Mouse (Mus musculus) hindbrain, embryonic 14.5 days (tissue): Measurements from ENCODE around the gene Vmn1r41. TPM values are rescaled to one million over a fixed set of nuclear protein-coding genes. Genes with fewer than 3 reads are reported as not detected.

ENCODE experiments used
- ATAC-seq: fragments of 200-750 bp; cut with Nextera tagmentation; 2 replicates; pipeline ENCODE4 v1.8.0; 2017; ENCODE audit warnings: moderate number of reproducible peaks, mild to moderate bottlenecking, moderate TSS enrichment, moderate library complexity; ENCODE audit not compliant: low FRiP score
- DNase-seq: peaks from one replicate; pipeline ENCODE4 v3.0.0-alpha.2; 2015; ENCODE audit warnings: low spot score
- H3K27ac ChIP-seq: fragments of 300-500 bp; sonication (generic); 2 replicates; pipeline ENCODE4 v1.5.1; 2014; ENCODE audit warnings: mild to moderate bottlenecking, moderate library complexity
- H3K27me3 ChIP-seq: fragments of 300-500 bp; sonication (generic); 2 replicates; pipeline ENCODE4 v1.6.1; 2014; ENCODE audit warnings: mild to moderate bottlenecking, low read length, mixed read lengths; ENCODE audit not compliant: control insufficient read depth, insufficient read depth
- H3K36me3 ChIP-seq: fragments of 300-500 bp; sonication (generic); replicated peaks from 2 replicates; pipeline ENCODE4 v1.6.1; 2014; ENCODE audit not compliant: control insufficient read depth, insufficient read depth
- H3K4me1 ChIP-seq: fragments of 300-500 bp; sonication (generic); replicated peaks from 2 replicates; pipeline ENCODE4 v1.6.1; 2014; ENCODE audit warnings: antibody characterized with exemption, low read length, mixed read lengths; ENCODE audit not compliant: control insufficient read depth, insufficient read depth
- H3K4me2 ChIP-seq: fragments of 300-500 bp; sonication (generic); replicated peaks from 2 replicates; pipeline ENCODE4 v1.6.1; 2014; ENCODE audit warnings: mild to moderate bottlenecking, moderate library complexity
- H3K4me3 ChIP-seq: fragments of 300-500 bp; sonication (generic); replicated peaks from 2 replicates; pipeline ENCODE4 v1.5.1; 2014; ENCODE audit warnings: mild to moderate bottlenecking, low read length
- H3K9ac ChIP-seq: fragments of 300-500 bp; sonication (generic); 2 replicates; pipeline ENCODE4 v1.6.1; 2014
- H3K9me3 ChIP-seq: fragments of 300-500 bp; sonication (generic); 2 replicates; pipeline ENCODE4 v1.6.1; 2016; ENCODE audit warnings: low read length; ENCODE audit not compliant: control insufficient read depth
- WGBS: fragments of 180-500 bp; shearing (Covaris S2); extraction: QIAGEN DNeasy Blood & Tissue Kit; methylation state at CpG from one replicate; pipeline ENCODE4 v1.1.7; 2014; 5-methylcytosine and 5-hydroxymethylcytosine counted together
- polyA plus RNA-seq: library from polyadenylated mRNA; unstranded; fragments of >200 nt; fragmentation: Nextera tagmentation; extraction: Ambion mirVana; gene quantifications from 2 replicates; pipeline ENCODE4 v1.2.1, GENCODE M21; 2014

Gene Vmn1r41
- not detected in 2 replicates for polyA plus RNA-seq

DNA sequence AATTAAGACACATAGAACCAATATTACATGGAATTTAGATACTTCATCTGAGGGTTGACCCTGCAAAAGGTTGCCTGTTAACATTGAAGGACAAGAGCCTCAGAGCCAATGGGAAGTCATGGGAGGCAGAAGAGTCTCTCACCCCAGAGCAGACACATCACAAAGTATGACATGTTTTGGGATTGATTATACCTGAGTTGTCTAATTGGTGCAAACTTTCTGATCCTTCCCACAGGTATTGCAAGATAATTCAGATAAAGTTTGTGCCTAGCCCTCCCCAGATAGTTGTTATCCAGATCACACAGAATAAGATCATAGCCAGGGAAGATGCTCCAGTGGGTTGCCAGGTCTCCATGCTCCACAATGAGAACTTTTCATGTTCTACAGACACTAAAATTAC is at the start of gene Vmn1r41:
Gene Vmn1r41 (plus strand): TSS at position 301 of the 400 bp plus-strand sequence.
- Histone ChIP-seq H3K4me1 (no peaks in the 10 kb centered on the region), H3K36me3 (no peaks in the 10 kb centered on the region), H3K27me3 (no peaks in the 10 kb centered on the region), H3K9ac (no peak within 1 kb of the TSS), H3K4me2 (no peak within 1 kb of the TSS), H3K4me3 (no peak within 1 kb of the TSS), H3K9me3 (no peaks in the 10 kb centered on the region), H3K27ac (no peak within 1 kb of the TSS)
- ATAC-seq (no peak), DNase-seq (no peak)

GRCm38 (mm10) chr6:89706624-89707023 is 33.9 kb upstream of the Vmn1r41 start:
- Histone ChIP-seq H3K27me3 (no peaks in the 10 kb centered on the region), H3K4me2 (no peak overlapping the region), H3K4me3 (no peak overlapping the region), H3K9ac (no peak overlapping the region), H3K27ac (no peak overlapping the region), H3K4me1 (no peaks in the 10 kb centered on the region), H3K36me3 (no peaks in the 10 kb centered on the region), H3K9me3 (no peaks in the 10 kb centered on the region)
- ATAC-seq (no peak), DNase-seq (no peak)
- 87% methylated on average over 2 of the region's 2 CpGs for WGBS

- ATAC-seq (no peak), DNase-seq (no peak)
- no peaks in the 10 kb centered on the region for H3K4me1 ChIP-seq
- 87% methylated on average over 4 of the region's 4 CpGs for WGBS
- H3K36me3 ChIP-seq = no peaks in the 10 kb centered on the region
- no peak within 1 kb of the TSS for H3K9ac ChIP-seq
- H3K9me3 ChIP-seq = no peaks in the 10 kb centered on the region
- no peaks in the 10 kb centered on the region for H3K27me3 ChIP-seq
- no peak within 1 kb of the TSS for H3K27ac ChIP-seq
- H3K4me3 ChIP-seq = no peak within 1 kb of the TSS
- H3K4me2 ChIP-seq = no peak within 1 kb of the TSS
These were observed 33.3 kb upstream of the Vmn1r41 start, which contains the start of gene Vmn1r40 for GRCm38 (mm10) chr6:89707240-89707639. Vmn1r40 (plus strand) TSS chr6:89707540.

GRCm38 (mm10) chr6:89718051-89718450 is 22.5 kb upstream of the Vmn1r41 start:
- no peak overlapping the region for H3K4me2 ChIP-seq
- no peaks in the 10 kb centered on the region for H3K4me1 ChIP-seq
- no peak overlapping the region for H3K27ac ChIP-seq
- ATAC-seq (no peak), DNase-seq (no peak)
- no peaks in the 10 kb centered on the region for H3K9me3 ChIP-seq
- H3K27me3 ChIP-seq = no peaks in the 10 kb centered on the region
- H3K4me3 ChIP-seq = no peak overlapping the region
- no peak overlapping the region for H3K9ac ChIP-seq
- H3K36me3 ChIP-seq = no peaks in the 10 kb centered on the region

DNA sequence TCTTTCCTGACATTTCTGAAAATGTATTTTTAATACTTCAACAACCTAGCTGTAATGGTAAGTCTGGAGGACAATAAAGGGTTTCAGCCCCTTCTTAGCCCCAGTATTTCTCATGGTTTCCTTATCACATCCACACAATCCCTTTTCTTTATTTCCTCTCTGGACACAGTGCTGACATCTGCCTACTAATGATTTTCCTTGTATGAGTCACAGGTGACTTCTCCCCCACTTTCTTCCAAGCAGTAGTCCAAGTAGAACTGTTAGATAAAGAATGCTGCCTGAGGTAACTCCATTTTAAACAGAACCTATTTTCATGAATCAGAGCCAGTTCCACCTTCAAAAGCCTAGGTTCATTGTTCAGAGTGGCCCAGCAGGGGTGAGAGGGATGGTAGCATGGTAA is 2.2 kb downstream of the Vmn1r41 start:
- H3K4me3 ChIP-seq = no peak overlapping the region
- no peaks in the 10 kb centered on the region for H3K9me3 ChIP-seq
- DNase-seq (no peak), ATAC-seq (no peak)
- H3K27me3 ChIP-seq = no peaks in the 10 kb centered on the region
- H3K4me1 ChIP-seq = no peaks in the 10 kb centered on the region
- H3K27ac ChIP-seq = no peak overlapping the region
- H3K4me2 ChIP-seq = no peak overlapping the region
- H3K9ac ChIP-seq = no peak overlapping the region
- H3K36me3 ChIP-seq = no peaks in the 10 kb centered on the region

- Histone ChIP-seq H3K4me2 (no peak overlapping the region), H3K4me1 (no peaks in the 10 kb centered on the region), H3K36me3 (no peaks in the 10 kb centered on the region), H3K9ac (no peak overlapping the region), H3K4me3 (no peak overlapping the region), H3K27me3 (no peaks in the 10 kb centered on the region), H3K9me3 (no peaks in the 10 kb centered on the region), H3K27ac (no peak overlapping the region)
- ATAC-seq (no peak), DNase-seq (no peak)
These were observed 49.7 kb downstream of the Vmn1r41 start for GRCm38 (mm10) chr6:89790231-89790630.

Other genes starting within 250 kb of the Vmn1r41 start
- gene Chchd6, start 145.1 kb upstream of the Vmn1r41 start, polyA plus RNA-seq = 175 and 176 TPM in 2 replicates
- gene Txnrd3, start 96.8 kb upstream of the Vmn1r41 start, polyA plus RNA-seq = 16.0 and 17.1 TPM in 2 replicates
- gene Vmn1r40, start 33.2 kb upstream of the Vmn1r41 start, polyA plus RNA-seq = not detected in 2 replicates
- not detected in 2 replicates for gene Vmn1r42, start 135.6 kb downstream of the Vmn1r41 start, polyA plus RNA-seq
- gene Vmn1r43, start 135.6 kb downstream of the Vmn1r41 start, polyA plus RNA-seq = not detected in 2 replicates
- not detected in 2 replicates for gene Vmn1r44, start 142.9 kb downstream of the Vmn1r41 start, polyA plus RNA-seq
- gene Vmn1r45, start 199.8 kb downstream of the Vmn1r41 start, polyA plus RNA-seq = not detected in 2 replicates
- not detected in 2 replicates for gene Vmn1r46, start 228.5 kb downstream of the Vmn1r41 start, polyA plus RNA-seq